8 mouse cellular contexts compared by ENCODE assay signal in the genomic region with DNA sequence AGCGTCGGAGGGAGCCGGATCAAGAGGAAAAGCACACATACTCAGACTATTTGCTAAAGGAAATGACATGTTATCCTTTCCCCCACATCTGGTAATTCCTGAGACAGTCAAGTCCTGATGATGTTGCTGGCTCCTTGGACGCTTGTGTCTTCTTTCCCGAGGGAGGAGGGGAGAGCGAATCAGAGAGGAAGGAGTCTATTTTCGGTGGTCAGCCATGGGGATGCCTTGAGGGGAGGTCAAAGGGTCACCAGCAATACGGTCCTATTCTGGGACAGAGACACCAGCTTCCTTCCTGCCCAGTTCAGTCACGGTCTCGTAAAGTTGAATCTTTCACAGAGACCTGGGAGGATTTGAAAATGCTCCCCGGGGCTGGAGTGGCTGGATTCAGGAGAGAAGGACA.
A peak's percentile ranks its signal among the peaks of the same experiment; 100 is the strongest.
DNase-seq lines count a peak whose midpoint lies in the region; ATAC-seq and TF ChIP-seq lines count a peak whose summit lies in the region.
"Had no signal": no experiment of that assay in that cellular context is flagged by ENCODE, and none has a peak within 500 bp of the region (broad histone marks: within the 10 kb centered on the region; RNA-seq: fewer than 3 reads in every experiment).

No protein-coding gene starts in this region.

- H3K9me3 ChIP-seq in intestine, embryonic 15.5 days = no peaks in the 10 kb centered on the region
- no peaks in the 10 kb centered on the region for H3K9me3 ChIP-seq in liver, embryonic 13.5 days (replicated peaks)

- intact Hi-C loops in left cerebral cortex, postnatal 25 days (cut with DNase I) = loop anchor here (10.0 kb wide), 1 partner anchor 89 kb away; no protein-coding TSS in a partner anchor

- H3K4me2 ChIP-seq in intestine, embryonic 15.5 days (replicated peaks) = no peak overlapping the region
- 0 out of 2 replicates have a peak overlapping the region, but pooled peaks have one; percentile 6 for H3K4me2 ChIP-seq in liver, embryonic 13.5 days

- H3K27ac ChIP-seq in intestine, embryonic 15.5 days = no peak overlapping the region
- H3K27ac ChIP-seq in liver, embryonic 13.5 days = peak overlapping the region; percentile 37; the same call in 1 of the 2 replicates
- H3K27ac ChIP-seq in thymus, adult 2 months (ENCODE audit: control insufficient read depth, insufficient read depth, low read length) = no peak overlapping the region

- no peak overlapping the region for H3K9ac ChIP-seq in intestine, embryonic 15.5 days
- no peak overlapping the region for H3K9ac ChIP-seq in liver, embryonic 13.5 days

- ATAC-seq in intestine, embryonic 15.5 days = 0 out of 2 replicates have a peak, but pooled peaks have one; percentile 34
- ATAC-seq in liver, embryonic 13.5 days (ENCODE audit: low read depth) = no peak

- no peak for TF ChIP-seq CTCF in brain, embryonic 14.5 days (IDR thresholded peaks at IDR 0.05; ENCODE audit: borderline replicate concordance, extremely low read depth, insufficient read depth, insufficient read length)
- TF ChIP-seq CTCF in thymus, adult 2 months (IDR thresholded peaks at IDR 0.05; ENCODE audit: borderline replicate concordance, control insufficient read depth, extremely low read depth, insufficient read depth, low read length, poor library complexity) = no peak

- WGBS in intestine, embryonic 15.5 days = 54% methylated on average over 11 of the region's 11 CpGs
- 31% methylated on average over 11 of the region's 11 CpGs for WGBS in liver, embryonic 13.5 days (ENCODE audit: insufficient replicate concordance)
- 70% methylated on average over 11 of the region's 11 CpGs for WGBS in thymus, adult 2 months

- TF ChIP-seq POLR2A in brain, embryonic 14.5 days (IDR thresholded peaks at IDR 0.05; ENCODE audit: borderline replicate concordance, extremely low read depth, insufficient read depth, insufficient read length, poor library complexity, severe bottlenecking) = no peak
- no peak for TF ChIP-seq POLR2A in thymus, adult 2 months (IDR thresholded peaks at IDR 0.05; ENCODE audit: control insufficient read depth, extremely low read depth, insufficient read depth, low read length, poor library complexity)

- no peak overlapping the region for H3K4me3 ChIP-seq in intestine, embryonic 15.5 days (replicated peaks)
- H3K4me3 ChIP-seq in liver, embryonic 13.5 days (replicated peaks) = no peak overlapping the region
- no peak overlapping the region for H3K4me3 ChIP-seq in thymus, adult 2 months (ENCODE audit: control insufficient read depth, insufficient read depth, low read length)

- H3K27me3 ChIP-seq in intestine, embryonic 15.5 days (replicated peaks) = no peaks in the 10 kb centered on the region
- no peaks in the 10 kb centered on the region for H3K27me3 ChIP-seq in liver, embryonic 13.5 days
- no peaks in the 10 kb centered on the region for H3K27me3 ChIP-seq in thymus, adult 2 months (ENCODE audit: control insufficient read depth, insufficient read depth, low read length)

- DNase-seq in brain, embryonic 14.5 days (ENCODE audit: low read depth) = peak; percentile 12
- peak; percentile 57 for DNase-seq in embryo, embryonic 10.5 days (ENCODE audit: low spot score)
- no peak for DNase-seq in liver, embryonic 13.5 days
- no peak for DNase-seq in thymus, adult 2 months
- DNase-seq in spleen, postnatal 10 days (ENCODE audit: low spot score in 2 of 2) = no peak
- DNase-seq in left cerebral cortex, postnatal 25 days (ENCODE audit: low spot score in 2 of 2) = no peak
- DNase-seq: cerebellum, postnatal 25 days had no signal

- no peaks in the 10 kb centered on the region for H3K36me3 ChIP-seq in intestine, embryonic 15.5 days
- H3K36me3 ChIP-seq in liver, embryonic 13.5 days = no peaks in the 10 kb centered on the region
- H3K36me3 ChIP-seq in thymus, adult 2 months (ENCODE audit: control insufficient read depth, insufficient read depth, low read length) = no peaks in the 10 kb centered on the region

- H3K4me1 ChIP-seq in intestine, embryonic 15.5 days (replicated peaks) = peaks cover 9% of the 10 kb centered on the region; the same call in 1 of the 2 replicates
- H3K4me1 ChIP-seq in liver, embryonic 13.5 days (replicated peaks) = peaks cover 59% of the 10 kb centered on the region
- no peaks in the 10 kb centered on the region for H3K4me1 ChIP-seq in thymus, adult 2 months (replicated peaks; ENCODE audit: control insufficient read depth, insufficient read depth, low read length)

Comparison
In these comparisons a context has a peak if more than half of its experiments do, and no peak if none do; other contexts are left out.
1. DNase-seq: peak in brain, embryonic 14.5 days (single experiment) and embryo, embryonic 10.5 days (single experiment); none in liver, embryonic 13.5 days (single experiment), thymus, adult 2 months (single experiment), spleen, postnatal 10 days (0 of 2) and left cerebral cortex, postnatal 25 days (0 of 2).